Mouse (Mus musculus) heart, postnatal 4 days (tissue): Measurements from ENCODE around the gene Hlcs. TPM values are rescaled to one million over a fixed set of nuclear protein-coding genes. Genes with fewer than 3 reads are reported as not detected.

Source experiments
- DNase-seq: peaks from one replicate; pipeline ENCODE4 v3.0.0; 2021
- total RNA-seq, 2 experiments: library from RNA; stranded (reverse); gene quantifications; 2 replicates each; pipeline ENCODE4 v1.2.3; 2021

The Hlcs gene
- total RNA-seq, 2 experiments from 2014 or later = 8.0 to 8.2 TPM

DNA sequence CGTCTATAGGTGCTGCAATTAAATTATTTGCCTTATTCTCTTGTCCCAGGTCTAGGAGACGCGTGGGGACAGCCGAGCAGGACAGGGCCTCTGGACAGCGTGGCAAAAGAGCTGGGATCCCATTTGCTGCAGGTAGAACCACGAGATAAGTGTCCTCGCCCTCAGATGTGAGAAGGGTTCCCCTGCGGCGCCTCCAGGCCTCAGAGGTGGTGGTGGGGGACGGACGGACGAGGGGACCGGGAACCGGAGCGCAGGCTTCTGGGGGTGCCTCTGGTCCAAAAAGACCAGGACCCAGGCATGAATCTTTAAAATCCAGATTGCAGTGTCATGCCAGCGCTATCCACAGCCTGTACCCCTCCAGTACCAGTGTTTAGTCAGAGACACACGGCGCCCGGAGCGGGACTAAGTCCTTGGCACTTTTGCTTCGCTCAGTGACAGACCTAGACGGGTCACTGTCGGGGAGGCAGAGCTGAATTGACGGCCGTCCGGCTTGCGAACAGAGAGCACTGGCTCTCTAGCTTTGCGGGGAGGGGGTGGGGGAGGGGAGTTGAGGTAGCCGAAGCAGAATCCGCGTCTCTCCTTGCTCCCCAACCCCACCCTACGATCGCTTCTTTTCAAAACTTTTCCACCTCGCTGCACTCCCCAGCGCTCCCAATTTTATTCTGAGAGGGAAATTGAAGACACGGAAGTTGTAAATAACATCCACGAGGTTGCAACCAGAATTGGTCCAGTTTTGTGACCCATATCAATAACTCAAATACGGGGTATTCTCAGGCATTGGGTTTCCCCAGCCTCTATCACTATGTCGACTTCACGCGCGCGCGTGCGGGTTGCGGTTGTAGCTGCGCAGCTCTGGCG lies 218.9 kb downstream of the Hlcs start:
- no peak for DNase-seq

DNA sequence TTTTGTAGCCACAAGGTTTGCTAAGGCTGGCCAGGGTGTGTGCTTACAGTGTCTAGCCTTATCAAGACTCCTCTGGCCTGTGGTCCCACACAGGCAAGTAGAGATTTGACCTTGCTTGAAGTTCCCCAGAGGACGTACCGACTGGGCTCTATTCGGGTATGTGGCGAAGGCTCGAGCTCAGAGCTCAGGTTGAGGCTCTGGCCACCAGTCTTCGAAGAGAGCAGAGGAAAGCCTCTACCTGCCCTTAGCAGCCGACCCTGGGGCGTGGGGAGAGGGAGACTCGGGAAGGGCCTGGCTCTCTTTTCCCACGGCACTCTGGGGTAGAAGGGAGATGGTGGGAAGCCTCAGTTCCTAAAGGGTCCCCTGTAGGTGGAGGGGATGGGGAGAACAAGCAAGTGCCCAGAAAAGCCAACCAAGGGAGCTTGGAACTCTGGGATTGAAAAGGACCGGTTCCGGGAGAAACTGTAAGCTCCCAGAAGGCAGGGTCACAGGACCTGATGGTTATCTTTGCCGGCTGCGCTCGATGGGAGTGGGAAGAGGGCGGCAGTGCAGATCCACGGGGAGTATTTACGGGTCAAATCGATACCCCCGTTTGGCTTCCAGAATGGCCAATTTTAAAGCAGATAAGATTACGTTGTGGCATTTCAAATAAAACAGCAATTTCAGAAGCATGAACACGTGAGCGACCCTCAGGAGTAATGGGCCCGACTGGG lies 220.1 kb downstream of the Hlcs start:
- DNase-seq = no peak

DNA sequence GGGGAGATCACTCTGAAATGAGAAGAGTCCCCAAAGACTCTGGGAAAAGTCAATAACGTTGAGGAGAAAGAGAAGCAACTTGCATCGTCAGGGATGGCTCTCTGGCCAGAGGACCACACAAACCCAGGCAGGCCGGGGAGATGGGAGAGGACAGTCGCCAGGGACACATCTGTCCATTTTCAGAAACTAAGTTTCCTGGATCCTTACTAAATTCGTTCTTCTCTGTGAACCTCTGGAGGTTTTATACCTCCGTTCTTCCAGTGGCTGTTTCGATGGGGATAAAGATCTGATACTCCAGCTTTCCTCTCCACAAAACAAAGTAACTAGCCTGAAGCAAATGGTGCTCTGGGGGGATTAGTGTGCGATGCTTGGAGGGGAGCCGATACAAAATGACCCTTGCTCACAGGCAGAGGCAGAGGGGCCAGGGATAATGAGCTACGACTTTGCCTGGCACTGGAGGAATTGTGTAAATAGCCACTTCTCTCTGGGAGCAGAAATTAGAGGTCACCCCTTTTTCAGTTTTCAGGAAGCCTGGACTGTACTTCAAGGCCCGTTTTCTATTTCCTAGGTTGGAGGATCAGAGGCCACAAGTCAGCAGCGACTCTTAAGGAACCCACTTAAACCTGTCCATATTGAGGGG lies 220.7 kb downstream of the Hlcs start:
- no peak for DNase-seq

DNA sequence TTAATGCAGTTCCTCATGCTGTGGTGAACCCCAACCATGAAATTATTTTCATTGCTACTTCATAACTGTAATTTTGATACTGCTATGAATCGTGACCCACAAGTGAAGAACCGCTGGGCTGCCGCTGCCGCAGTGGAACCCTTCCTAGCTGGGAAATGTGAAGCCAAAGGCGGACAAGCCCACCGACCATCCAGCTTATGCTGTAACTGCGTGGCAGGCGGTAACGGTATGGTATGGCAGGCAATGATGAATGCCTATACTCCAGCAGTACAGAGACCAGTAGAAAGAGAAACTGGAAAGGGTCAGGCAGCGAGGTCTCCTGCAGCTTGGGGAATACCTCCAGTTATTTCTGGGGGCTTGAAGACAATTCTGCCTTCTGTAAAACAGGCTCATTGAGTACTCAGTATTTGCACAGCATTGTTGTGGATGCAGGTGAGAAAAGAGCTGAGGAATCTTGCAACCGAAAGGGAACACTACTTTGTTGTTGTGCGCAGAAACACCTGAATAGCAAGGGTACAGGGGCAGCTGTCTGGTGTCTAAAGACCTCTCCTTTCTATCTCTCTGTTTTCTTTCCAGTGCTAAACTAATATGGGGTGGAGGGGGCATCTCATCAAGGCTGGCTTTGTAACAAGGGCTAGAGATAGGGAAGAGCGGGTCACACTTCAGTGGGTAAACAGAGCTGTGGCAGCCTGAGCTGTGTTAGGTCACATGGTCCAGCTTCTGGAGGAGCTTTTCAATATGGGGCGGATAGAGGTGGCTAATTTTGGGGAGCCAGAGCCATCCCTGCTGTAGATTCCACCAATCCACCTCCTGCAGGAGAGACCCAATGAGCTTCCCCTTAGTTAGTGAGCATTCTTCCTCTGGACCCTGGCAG lies 224.3 kb downstream of the Hlcs start:
- DNase-seq = no peak

DNA sequence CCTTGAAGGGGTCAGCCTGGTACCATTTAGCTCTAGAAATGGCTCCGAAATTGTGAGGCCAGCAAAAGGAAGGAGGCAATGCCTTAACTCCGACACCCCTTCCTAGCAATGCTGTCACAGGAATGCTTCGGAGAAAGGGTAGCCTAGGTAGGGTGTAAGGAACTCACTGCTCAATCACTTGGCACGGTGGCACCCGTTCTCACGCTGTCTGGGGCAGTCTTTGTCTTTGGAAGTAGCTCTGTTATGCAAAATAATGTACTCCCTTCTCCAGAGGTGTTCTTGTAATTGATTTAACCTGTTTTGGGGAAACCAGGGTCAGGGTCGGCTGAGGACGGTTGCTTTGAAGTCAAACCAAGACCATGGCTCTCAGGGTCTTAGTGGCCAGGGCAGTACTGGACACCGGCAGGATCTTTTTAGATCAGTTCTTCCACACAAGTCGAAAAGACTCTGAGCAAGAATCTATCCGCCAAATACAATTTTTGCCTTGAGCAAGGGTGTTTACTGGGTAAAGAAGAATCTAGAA lies 225.1 kb downstream of the Hlcs start:
- no peak for DNase-seq

DNA sequence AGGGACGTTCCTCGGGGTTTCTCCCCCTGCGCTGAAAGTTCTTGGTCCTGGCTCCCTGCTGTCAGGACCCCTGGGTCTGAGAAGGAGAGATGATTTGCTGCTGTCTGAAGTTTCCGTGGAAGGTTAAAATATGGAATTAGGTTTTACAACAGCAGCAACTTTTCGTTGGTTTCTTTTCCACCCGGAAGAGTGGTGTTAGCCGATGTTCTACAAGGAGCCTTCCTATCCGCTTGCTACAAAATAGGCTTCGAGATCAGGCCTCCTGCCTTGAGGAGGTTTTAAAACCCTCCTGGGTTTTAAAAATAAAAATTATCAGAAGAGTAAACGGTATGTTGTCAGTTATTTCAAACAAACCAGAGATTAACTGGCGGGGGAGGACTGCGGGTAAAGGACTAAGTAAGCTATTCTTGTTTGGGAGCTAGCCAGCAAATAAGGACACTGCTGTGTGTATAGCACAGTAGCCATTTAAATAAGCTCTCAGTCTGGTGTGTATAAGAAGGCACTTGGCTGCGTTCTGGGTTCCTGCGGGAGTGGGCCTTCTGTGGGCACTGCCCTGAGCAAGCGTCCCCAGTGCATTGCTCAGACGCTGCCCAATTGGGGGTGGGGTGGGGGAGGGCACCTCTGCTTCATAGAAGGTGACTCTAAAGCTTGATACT lies 225.7 kb downstream of the Hlcs start:
- no peak for DNase-seq

DNA sequence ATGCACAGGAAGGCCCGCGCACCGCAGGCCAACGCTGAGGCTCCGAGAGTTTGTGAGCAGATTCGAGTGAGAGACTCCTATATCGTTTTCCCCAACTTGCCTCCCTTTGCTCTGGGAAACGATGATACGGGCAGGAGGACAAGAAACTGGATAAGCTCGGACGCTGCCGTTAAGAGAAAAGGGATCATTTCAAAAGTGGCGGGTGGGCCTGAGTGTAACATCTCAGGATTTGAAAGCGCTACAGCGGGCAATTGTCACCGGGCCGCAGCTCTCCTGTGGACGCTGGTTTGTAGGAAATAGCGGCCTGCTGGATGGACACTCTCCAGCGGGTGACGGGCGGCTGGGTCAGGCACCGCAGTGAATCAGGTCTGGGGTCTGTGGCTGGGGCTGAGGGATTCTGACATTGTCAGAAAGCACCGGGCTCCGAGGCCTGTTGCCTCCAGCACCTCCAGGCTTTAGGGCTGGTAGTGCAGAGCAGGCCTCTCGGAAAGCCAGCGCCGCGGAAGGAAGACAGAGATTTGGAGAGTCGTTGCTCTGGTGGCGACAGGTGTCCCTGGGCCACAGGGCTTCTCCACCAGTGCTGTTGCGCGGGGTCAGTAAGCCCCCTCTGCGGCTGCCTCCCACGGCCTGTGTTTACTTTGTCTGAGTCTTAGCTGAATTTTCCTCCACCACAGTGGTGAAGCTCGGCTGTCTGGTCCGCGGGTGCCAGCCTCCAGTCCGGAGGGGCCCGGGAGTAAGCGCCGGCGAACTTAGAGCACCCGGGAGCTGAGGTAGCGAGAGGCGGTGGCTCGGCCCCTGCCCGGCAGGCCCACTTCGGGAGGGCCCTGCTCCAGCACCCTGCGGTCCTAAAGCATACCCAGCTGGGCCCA lies 226.4 kb downstream of the Hlcs start:
- DNase-seq = no peak

DNA sequence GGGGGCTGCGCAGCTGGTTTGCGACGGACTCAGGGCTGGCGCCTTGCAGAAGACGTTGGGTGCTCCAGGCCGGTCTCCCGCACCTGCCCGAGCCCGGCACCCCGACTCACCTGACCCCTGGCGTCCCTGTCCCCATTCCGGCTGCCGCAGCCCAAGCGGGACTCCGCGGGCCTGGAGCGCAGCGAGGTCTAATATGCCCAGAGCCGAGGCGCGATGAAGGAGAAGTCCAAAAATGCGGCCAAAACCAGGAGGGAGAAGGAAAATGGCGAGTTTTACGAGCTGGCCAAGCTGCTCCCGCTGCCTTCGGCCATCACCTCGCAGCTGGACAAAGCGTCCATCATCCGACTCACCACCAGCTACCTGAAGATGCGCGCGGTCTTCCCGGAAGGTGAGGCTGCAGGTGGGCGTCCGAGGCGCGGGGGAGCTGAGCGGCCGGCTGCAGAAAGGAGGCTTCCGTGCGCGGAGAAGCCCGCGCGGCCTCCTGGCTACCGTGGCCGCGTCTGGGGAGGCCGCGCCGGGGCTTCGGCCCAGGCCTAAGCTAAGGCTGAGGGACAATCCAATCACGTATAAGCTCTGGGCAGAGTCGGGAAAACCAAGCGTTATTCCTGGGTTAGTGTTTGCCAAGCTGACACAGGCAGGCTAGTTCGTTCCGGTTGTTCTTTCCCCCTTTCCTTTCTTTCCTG lies 227.6 kb downstream of the Hlcs start:
- DNase-seq = no peak

DNA sequence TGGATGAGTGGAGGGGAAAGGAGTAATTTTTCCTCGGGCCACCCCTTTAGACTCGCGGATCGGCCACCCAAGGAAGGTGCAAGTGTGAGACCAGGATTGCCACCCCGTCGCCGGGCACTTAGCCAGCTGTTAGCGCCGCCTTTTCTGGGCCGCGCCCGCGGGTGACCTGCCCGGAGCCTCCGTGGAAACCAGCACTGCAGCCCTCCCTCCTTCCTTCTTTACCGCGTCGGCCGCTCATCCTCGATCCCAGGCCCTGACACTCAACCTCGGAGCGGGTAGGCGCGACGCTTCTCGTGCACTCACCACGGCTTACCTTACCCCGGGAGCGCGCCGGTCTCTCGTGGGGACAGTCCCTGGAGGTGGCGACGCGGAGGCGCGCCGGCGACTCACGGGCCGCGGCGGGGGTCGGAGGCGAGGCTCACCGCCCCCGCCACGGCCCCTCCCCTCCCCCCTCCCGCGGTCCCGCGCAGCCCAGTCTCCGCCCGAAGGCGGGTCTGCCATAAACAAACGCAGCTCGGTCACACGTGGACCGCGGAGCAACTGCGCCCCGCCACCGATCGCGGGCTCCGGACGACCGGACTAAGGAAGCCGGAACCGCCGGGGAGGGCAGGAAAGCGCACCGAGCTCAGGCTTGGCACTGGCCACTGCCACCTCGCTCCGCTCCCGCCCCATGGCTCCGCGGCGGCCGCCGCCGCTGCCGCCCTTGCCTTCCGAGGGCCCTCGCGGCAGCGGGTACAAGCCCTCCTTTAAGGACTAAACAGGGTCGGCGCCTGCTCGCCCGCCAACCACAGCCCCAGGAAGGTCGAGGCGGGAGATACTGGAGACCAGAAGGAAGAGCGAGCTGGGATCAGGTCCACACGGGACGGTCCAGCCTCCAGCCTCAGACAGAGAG lies 228.4 kb downstream of the Hlcs start, which contains the start of gene Sim2:
Gene Sim2, plus strand, starts transcription at position 221 of the 892 bp plus-strand sequence.
- no peak for DNase-seq

DNA sequence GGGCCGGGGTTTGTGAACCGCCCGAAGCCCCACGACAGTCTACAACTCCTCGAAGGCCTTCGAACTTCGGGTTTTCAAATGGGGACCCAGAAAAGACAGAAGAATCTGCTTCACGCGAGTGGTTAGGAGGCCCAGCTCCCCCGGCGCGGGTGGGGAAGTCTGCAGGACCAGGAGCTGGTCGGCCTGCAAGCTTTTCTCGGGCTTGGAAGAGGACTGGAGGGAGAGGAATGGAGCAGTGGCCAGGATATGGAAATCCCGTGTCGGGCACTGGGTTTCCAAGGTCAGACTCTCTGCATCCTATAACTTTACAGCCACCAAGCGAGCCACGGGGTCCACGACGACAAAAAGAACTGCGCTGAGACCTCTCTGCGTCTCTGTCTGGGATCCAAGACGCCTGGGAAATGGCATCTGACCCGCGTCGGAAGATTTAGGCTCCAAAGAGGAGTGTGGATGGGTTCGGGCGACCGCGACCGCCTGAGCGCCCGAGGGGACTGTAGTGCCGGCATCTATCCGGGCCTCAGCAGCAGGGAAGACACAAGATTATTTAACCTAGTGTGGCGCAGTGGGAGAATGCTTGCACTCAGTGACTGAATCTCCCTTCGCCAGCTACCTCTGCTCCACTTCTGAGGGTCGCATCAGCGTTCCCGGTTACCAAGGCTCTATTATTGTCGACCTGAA lies 229.4 kb downstream of the Hlcs start:
- no peak for DNase-seq

DNA sequence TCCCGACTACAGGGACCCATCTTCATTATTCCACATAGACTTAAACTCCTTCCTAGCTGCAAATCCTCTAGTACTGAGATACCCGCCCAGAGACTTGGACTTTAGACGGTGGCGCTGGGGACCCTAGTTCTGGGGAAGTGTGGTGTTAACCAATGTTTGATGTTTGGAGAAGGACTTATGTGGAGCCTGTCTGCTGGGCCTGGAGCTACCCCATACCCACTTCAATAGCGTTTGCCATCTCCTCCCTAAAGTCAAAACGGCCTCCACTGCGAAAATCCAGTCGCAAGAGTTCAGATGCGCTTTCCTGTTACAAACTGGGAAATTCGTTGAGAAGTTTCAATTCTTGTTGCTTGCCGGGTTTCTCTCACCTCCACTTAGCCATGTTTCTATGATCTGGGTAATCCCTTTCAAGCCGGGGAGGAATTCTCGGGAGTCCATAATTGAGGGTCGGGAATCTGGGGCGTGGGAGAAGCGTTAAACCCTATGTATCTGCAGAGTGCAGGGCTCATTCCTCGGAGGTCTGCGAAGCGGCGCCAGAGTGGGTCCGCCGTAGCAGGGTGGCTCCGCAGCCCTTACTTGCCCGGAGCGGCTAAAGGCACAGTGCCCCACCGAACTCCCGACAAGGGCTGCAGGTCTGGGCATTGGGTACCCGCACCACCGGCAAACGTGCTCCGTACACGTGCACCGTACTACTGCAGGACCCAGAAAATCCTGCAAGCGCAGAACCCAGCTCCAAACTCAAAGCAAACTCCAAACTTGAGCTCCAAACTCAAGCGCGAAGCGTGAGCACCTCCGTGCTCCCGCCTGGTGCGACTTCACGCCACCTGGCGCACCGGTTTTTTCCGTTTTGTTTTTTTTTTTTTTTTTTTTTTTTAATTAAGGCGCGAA lies 230.2 kb downstream of the Hlcs start:
- DNase-seq = no peak

DNA sequence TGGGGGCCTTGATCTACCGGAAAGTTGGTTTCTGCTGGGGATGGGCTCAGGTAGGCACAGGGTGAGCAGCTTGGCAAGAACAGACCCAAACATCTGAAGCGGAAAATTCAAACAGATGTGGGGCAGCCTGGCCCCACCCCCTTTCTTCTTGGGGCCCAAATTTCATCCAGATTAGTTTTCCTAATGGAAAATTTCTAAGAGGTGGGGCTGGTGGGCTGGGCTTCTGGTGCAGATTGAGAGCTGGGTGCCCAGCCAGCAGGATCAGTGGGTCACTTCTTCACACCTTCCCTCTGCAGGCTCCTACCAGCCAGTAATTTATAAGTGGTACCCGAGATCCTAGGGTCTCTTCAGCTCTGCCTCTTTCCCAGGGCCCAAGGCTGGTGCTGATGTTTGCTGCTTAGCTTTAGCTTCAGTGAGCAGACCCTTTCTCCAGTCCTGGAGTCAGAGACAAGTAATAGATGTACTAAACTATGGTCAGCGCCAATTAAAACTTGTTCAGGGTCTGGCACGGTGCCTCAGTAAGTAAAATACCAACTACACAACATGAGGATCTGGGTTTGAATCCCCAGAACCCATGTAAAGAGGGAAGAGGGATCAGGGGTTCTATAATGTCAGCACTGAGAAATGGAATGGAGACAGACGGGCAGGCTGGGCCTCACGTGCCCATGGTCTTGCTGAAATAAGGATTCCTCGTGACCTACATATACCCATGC lies 231.2 kb downstream of the Hlcs start:
- DNase-seq = no peak

DNA sequence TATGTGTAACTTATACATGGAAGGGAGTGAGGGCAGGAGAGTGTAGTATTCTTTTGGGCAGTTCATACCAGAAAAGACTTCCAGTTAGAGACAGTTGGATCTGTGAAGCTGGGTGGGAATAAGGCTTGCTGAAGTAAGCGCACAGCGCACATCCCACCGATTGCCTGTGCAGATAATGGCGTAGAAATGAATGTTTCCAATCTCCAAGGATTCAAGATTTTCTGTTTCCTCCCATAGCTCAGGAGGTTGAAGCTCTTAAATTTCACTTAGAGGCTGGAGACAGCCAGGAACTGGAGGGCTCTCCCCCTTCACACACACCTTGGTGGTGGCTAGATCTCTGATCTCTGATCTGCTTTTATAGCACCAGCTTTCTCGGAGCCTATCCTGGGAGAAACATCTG lies 231.8 kb downstream of the Hlcs start:
- DNase-seq = no peak

DNA sequence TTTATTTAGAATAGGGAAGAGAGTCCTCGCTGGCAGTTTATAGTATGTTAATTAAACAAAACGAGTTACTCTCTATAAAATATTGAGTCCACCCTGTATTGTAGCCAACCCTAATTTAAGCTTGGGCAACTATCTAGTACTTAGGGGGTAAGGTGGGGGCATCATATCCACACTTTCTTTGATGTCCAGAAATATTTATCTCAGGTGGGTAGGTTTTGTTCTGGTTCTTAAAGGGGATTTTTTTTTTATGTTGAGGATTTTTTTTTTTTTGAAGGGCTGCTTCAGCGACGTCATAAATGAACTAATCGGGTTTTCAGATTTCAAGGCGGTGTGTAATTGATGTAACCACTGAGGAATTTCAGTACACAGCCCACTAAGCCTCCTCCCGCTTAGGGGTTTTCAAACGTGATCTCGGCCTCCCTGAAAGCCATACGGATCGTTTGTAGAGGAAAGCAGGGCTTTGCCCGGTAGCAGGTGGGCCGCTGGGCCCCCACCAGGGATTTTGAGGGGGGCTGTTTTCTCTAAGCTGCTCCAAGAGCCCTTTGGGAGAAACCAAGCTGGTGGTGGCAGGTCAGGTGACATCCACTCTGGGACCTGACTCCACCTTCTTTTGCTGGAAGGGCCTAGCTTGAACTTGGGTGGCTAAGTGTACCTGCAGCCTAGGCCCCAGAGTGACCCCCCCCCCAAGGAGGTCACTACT lies 233.4 kb downstream of the Hlcs start:
- no peak for DNase-seq

DNA sequence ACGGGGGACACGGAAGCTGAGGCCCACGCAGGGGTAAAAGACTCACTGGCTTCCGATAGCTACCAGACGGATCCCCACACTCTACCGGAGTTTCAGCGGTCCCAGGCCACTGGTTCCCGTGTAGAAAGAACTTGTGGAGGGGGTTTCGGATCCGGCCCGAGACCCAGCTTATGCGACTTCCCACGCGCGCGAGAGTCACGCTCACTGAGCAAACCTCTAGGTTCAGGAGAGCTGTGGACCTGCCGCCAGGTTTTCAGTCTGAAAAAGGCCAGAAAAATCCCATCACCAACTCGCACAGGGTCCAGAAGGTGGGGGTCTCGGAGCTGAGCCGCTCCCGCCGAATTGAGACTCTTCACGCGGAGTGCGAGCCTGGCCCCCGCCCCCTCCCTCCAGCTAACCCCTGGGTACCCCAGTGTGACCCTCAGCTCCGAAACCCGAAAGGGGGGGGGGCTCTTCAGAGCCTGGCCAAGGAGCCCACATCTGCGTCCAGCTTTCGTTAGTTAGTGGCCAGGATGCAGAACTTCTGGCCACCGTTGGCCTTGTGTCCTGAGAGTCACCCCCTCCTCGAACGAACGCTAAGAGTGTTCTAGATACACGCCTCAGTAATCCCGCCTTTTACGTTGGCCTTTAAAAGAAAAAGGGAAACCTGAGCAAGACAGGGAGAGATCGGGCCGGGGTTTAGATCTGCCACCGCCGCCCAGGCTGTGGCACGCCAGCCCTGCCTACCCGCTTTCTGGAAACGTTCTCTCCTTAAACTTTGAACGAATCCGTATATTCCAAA lies 234.1 kb downstream of the Hlcs start:
- DNase-seq = no peak
